Mouse (Mus musculus) 416B (cell line): ENCODE results near the gene Vmn1r174.
"Not testable (repeated sequence)": the region's sequence is repeated elsewhere in the genome, so short reads cannot be mapped to it uniquely, and the experiment has no call there.

Experiments
- DNase-seq: peaks from one replicate; pipeline ENCODE4 v3.0.0; 2011; ENCODE audit warnings: low read depth

Vmn1r174 gene

GRCm38 (mm10) chr7:23751970-23752369 is at the start of gene Vmn1r174:
Gene Vmn1r174 (plus strand): TSS chr7:23752270.
- not testable (repeated sequence) for DNase-seq

DNA sequence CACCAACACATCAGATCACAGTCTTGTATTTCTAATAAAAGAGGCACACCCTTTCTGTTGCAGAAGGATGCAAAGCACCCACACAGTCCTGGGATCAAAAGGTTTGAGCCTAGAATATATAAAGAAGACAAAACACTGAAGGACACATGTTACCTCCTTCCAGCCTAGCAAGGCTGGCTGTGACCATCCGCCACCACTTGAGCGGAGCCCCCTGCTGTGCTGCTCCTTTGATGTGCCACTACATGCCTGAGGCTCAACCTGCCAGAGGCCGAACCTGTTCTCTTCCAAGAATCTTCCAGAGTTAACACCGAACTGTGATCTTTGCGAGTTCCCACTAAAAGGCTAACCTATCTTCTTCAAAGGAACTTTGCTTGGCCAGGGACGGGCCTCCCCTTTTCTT is 32.5 kb downstream of the Vmn1r174 start:
- no peak for DNase-seq

DNA sequence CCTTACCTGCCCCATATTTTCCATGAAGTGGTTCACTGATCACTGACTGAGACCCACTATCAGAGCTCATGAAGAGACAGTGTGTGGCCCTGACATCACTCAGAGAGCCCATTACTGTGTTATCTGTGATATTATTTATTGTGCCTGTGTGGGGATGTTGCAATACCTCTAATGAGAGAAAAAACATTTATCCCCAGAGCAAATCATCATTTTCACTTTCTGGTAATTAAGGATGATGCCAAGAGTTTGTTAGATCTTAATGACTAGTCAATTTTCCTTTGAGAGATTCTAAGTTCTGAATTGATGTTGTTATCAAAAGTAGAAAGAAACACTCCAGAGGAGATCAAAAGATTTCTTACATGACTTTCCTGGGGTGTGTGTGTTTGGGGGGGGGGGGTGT is 58.5 kb downstream of the Vmn1r174 start, which contains the start of gene Vmn1r175:
Vmn1r175 (minus strand) TSS at position 101 of the 400 bp plus-strand sequence.
- not testable (repeated sequence) for DNase-seq
